Mouse (Mus musculus) liver, embryonic 15.5 days (tissue): ENCODE data around the gene Ankrd11. TPM values are rescaled to one million over a fixed set of nuclear protein-coding genes. Genes with fewer than 3 reads are reported as not detected.

ENCODE experiments used
- ATAC-seq: fragments of 200-750 bp; cut with Nextera tagmentation; 2 replicates; pipeline ENCODE4 v1.8.0; 2017; ENCODE audit warnings: moderate number of reproducible peaks, mild to moderate bottlenecking, moderate library complexity; ENCODE audit not compliant: insufficient read depth
- H3K27ac ChIP-seq: fragments of 300-500 bp; sonication (generic); replicated peaks from 2 replicates; pipeline ENCODE4 v1.5.1; 2015; ENCODE audit warnings: mild to moderate bottlenecking, inconsistent platforms
- H3K27me3 ChIP-seq: fragments of 300-500 bp; sonication (generic); 2 replicates; pipeline ENCODE4 v1.6.1; 2015; ENCODE audit warnings: mild to moderate bottlenecking, inconsistent platforms
- H3K36me3 ChIP-seq: fragments of 300-500 bp; sonication (generic); replicated peaks from 2 replicates; pipeline ENCODE4 v1.6.1; 2015; ENCODE audit warnings: moderate library complexity, mild to moderate bottlenecking, inconsistent platforms
- H3K4me1 ChIP-seq: fragments of 300-500 bp; sonication (generic); replicated peaks from 2 replicates; pipeline ENCODE4 v1.6.1; 2015; ENCODE audit warnings: inconsistent platforms
- H3K4me2 ChIP-seq: fragments of 300-500 bp; sonication (generic); 2 replicates; pipeline ENCODE4 v1.6.1; 2015; ENCODE audit warnings: moderate library complexity, mild to moderate bottlenecking, inconsistent platforms
- H3K4me3 ChIP-seq: fragments of 300-500 bp; sonication (generic); replicated peaks from 2 replicates; pipeline ENCODE4 v1.5.1; 2015; ENCODE audit warnings: mild to moderate bottlenecking, inconsistent platforms
- H3K9ac ChIP-seq: fragments of 300-500 bp; sonication (generic); 2 replicates; pipeline ENCODE4 v1.6.1; 2015; ENCODE audit warnings: moderate library complexity, mild to moderate bottlenecking, inconsistent platforms
- H3K9me3 ChIP-seq: fragments of 300-500 bp; sonication (generic); replicated peaks from 2 replicates; pipeline ENCODE4 v1.6.1; 2016; ENCODE audit warnings: inconsistent platforms
- WGBS: fragments of 180-500 bp; shearing (Covaris S2); methylation state at CpG from one replicate; pipeline ENCODE4 v1.1.7; 2015; ENCODE audit warnings: mixed read lengths; ENCODE audit not compliant: insufficient replicate concordance; 5-methylcytosine and 5-hydroxymethylcytosine counted together
- polyA plus RNA-seq: library from polyadenylated mRNA; unstranded; fragments of >200 nt; fragmentation: Nextera tagmentation; extraction: Ambion mirVana; gene quantifications from 2 replicates; pipeline ENCODE4 v1.2.1, GENCODE M21; 2015

Gene Ankrd11
- polyA plus RNA-seq: 18.1 and 20.8 TPM in 2 replicates

DNA sequence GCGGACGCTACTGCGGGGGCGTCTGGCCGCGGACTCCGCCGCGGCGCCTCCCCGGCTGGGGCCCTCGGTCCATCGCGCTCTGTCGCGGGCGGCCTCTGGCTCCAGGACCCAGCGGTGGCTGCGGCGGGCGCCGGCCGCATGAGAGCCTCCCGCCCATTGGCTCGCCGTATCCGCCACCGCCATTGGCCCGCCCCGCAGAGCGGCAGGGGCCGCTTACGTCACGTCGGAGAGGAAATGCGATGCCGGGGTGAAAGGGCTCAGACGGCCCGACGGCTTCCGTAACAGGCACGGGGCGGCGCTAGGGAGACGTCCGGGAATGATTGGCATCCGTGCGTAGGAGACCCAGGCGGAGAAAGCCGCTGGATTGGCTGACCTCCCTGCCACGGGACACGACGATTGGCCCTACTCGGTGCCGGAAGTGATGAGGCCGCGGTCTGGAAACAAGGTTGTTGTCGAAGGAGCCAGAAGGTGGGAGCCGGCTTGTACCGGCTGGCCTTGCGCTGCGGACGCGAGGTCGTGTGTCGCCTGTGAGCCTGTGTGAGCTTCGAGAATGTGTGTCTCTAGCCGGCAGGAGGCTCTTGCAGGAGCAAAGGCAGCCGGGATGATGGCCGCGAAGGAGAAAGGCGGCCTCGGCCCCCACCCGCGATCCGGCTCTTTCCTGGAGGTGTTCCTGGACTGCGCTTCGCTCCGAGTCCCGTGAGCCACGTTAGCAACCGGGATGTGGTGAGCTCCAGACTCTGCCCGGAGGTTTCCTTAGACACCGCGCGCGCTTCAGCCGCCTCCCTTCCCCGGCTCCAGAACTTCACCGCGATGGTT lies at the start of gene Ankrd11:
Ankrd11 (minus strand) TSS at position 120 of the 816 bp plus-strand sequence.
- Histone ChIP-seq H3K4me2 (peak within 1 kb of the TSS; percentile 84), H3K4me3 (peak within 1 kb of the TSS; percentile 100), H3K36me3 (peaks cover 3% of the 10 kb centered on the region; the same call in 1 of the 2 replicates), H3K9me3 (no peaks in the 10 kb centered on the region), H3K4me1 (peaks cover 57% of the 10 kb centered on the region), H3K27me3 (no peaks in the 10 kb centered on the region), H3K9ac (peak within 1 kb of the TSS; percentile 100), H3K27ac (peak within 1 kb of the TSS; percentile 100)
- ATAC-seq: peak; percentile 96
- under 1% methylated on average over 75 of the region's 91 CpGs for WGBS

DNA sequence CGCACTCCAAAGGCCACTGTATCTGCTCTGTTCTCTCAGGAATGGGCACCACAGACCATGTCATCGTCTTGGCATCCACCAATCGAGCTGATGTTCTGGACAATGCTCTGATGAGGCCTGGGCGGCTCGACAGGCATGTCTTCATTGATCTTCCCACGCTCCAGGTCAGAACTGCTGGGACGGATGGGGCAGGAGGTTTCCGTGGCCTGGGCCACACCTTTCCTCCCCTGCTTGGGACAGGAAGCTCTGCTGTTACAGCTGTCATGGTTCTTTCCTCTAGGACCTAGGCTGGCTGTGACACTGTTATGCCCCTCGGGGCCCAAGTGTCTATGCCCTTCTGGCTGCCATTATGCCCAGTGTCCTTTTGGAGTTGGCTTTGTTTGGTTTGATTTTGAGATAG lies 45.2 kb upstream of the Ankrd11 start:
- Histone ChIP-seq H3K9me3 (no peaks in the 10 kb centered on the region), H3K4me3 (no peak overlapping the region), H3K4me2 (no peak overlapping the region), H3K4me1 (no peaks in the 10 kb centered on the region), H3K9ac (no peak overlapping the region), H3K27ac (no peak overlapping the region), H3K27me3 (no peaks in the 10 kb centered on the region), H3K36me3 (peaks cover 93% of the 10 kb centered on the region)
- 80% methylated on average over 9 of the region's 9 CpGs for WGBS
- ATAC-seq: no peak

DNA sequence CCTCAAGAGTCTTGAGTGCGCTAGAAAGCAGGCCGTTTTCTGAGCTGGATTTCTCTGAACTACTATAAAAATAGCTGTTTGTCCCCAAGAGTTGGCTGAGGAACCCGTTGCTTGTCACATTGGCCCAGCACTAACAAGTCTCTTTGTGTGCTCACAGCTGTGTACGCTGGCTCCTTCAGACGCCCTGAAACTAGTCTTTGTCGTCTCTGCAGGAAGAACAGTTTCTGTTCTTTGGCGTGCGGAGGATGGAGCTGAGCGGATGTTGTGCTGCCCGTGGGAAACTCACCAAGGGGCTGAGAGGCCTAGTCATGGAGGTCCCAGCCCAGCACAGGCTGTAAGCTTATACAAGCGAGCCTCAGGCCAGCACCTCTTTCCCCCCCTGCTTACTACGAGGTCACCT lies 41.5 kb upstream of the Ankrd11 start:
- no peak overlapping the region for H3K9ac ChIP-seq
- no peaks in the 10 kb centered on the region for H3K4me1 ChIP-seq
- no peaks in the 10 kb centered on the region for H3K9me3 ChIP-seq
- 83% methylated on average over 12 of the region's 12 CpGs for WGBS
- no peak overlapping the region for H3K4me3 ChIP-seq
- no peak overlapping the region for H3K4me2 ChIP-seq
- H3K27ac ChIP-seq: no peak overlapping the region
- H3K27me3 ChIP-seq: no peaks in the 10 kb centered on the region
- H3K36me3 ChIP-seq: peaks cover 89% of the 10 kb centered on the region
- ATAC-seq: no peak

DNA sequence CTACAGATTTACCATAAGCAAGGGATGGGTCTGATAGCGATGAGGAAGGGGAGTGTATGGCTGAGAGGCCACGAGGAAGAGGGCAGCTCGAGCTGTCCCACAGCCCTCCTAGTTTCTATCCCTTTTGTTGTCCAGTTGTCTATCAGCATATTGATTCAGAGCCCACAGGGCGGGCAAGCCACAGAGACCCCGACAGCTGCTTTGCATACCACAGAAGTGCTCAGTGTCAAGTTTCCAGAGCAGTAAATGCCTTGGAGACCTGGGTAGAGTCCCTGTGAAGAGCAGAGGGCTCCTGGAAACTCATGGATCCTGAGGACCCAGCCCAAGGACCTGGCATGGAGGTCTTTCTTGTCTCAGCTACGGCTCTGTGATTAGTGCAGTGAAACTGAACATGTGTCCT lies 40.9 kb upstream of the Ankrd11 start:
- no peak overlapping the region for H3K4me3 ChIP-seq
- H3K27ac ChIP-seq: no peak overlapping the region
- H3K4me1 ChIP-seq: 0 out of 2 replicates have a peak, but pooled peaks cover under 1% of the 10 kb centered on the region
- peaks cover 89% of the 10 kb centered on the region for H3K36me3 ChIP-seq
- H3K9me3 ChIP-seq: no peaks in the 10 kb centered on the region
- no peak for ATAC-seq
- 75% methylated on average over 6 of the region's 6 CpGs for WGBS
- H3K4me2 ChIP-seq: no peak overlapping the region
- no peak overlapping the region for H3K9ac ChIP-seq
- no peaks in the 10 kb centered on the region for H3K27me3 ChIP-seq

DNA sequence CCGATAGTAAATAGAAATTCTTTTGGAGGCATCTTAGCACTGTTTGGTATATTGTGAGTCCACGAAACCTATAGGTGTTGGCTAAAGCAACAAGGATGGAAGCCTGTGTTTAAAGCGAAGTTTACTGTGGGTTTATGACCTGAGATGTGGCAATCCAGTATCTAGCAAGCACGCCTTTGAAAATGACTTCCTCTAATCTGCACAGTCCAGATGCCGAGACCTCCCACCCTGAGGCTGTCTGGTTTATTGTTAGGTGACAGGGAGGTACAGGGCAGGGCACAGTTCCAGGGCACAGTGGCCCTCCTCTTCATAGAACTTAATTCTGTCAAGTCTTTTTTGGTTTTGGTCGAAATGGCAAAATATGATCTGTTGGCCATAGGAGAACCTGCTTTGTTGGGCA lies 35.1 kb upstream of the Ankrd11 start:
- peaks cover 89% of the 10 kb centered on the region for H3K36me3 ChIP-seq
- H3K27me3 ChIP-seq: no peaks in the 10 kb centered on the region
- peaks cover 15% of the 10 kb centered on the region; the same call in 1 of the 2 replicates for H3K4me1 ChIP-seq
- 54% methylated on average over 6 of the region's 6 CpGs for WGBS
- H3K4me2 ChIP-seq: no peak overlapping the region
- H3K9ac ChIP-seq: no peak overlapping the region
- 0 out of 2 replicates have a peak, but pooled peaks have one; percentile 49 for ATAC-seq
- no peaks in the 10 kb centered on the region for H3K9me3 ChIP-seq
- no peak overlapping the region for H3K4me3 ChIP-seq
- no peak overlapping the region for H3K27ac ChIP-seq

DNA sequence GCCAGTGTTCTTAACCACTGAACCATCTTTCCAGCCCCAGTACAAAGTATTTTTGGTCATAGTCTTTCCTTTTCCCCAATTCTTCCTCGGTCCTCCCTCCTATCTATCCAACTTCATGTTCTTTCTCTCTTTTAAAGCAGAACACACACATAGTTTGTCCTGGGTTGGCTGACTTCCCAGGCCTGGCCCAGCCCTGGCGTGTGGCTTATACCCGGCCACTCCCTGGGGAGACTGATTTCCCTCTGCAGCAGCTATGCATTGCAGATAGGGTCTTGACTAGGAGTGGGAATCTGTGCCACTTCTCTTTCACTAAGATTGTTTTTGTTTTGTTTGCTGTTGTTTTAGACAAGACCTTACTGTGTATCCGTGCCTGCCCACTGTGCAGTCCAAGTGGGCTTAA lies 29.1 kb upstream of the Ankrd11 start:
- Histone ChIP-seq H3K4me3 (no peak overlapping the region), H3K27ac (no peak overlapping the region), H3K4me2 (no peak overlapping the region), H3K36me3 (peaks cover 65% of the 10 kb centered on the region), H3K27me3 (no peaks in the 10 kb centered on the region), H3K4me1 (peaks cover 13% of the 10 kb centered on the region), H3K9ac (no peak overlapping the region), H3K9me3 (no peaks in the 10 kb centered on the region)
- WGBS: 70% methylated on average over 4 of the region's 4 CpGs
- no peak for ATAC-seq

DNA sequence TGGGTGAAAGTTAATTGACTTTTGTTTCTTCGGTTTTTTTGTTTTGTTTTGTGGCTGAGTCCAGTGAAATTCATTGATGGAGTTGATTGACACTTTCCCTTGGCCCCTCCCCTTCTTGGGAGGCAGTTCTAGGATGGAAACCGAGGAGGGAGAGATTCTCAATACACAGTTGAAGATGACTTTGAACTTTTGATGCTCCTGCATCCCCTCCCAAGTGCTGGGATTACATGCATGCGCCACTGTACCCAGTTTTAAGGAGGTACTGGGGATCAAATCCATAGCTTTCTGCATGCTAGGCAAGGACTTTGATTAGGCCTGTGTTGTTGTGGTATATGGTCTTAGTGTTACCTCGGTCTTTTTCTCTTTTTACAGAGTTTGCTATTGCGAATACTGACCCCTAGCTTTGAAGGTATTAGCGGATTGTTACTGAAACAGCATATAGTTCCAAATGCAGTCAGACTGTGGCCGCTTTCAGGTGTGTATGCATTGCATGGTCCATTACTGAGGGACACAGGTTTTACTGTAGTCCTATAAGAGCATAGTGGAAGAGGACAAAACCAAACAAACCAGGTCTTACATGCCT lies 24.1 kb upstream of the Ankrd11 start:
- peak overlapping the region; percentile 95 for H3K27ac ChIP-seq
- H3K4me3 ChIP-seq: peak overlapping the region; percentile 97
- H3K4me1 ChIP-seq: peaks cover 36% of the 10 kb centered on the region
- H3K36me3 ChIP-seq: peaks cover 23% of the 10 kb centered on the region
- 32% methylated on average over 7 of the region's 7 CpGs for WGBS
- H3K9me3 ChIP-seq: no peaks in the 10 kb centered on the region
- peak overlapping the region; percentile 82 for H3K4me2 ChIP-seq
- H3K9ac ChIP-seq: peak overlapping the region; percentile 96
- ATAC-seq: no peak
- no peaks in the 10 kb centered on the region for H3K27me3 ChIP-seq

DNA sequence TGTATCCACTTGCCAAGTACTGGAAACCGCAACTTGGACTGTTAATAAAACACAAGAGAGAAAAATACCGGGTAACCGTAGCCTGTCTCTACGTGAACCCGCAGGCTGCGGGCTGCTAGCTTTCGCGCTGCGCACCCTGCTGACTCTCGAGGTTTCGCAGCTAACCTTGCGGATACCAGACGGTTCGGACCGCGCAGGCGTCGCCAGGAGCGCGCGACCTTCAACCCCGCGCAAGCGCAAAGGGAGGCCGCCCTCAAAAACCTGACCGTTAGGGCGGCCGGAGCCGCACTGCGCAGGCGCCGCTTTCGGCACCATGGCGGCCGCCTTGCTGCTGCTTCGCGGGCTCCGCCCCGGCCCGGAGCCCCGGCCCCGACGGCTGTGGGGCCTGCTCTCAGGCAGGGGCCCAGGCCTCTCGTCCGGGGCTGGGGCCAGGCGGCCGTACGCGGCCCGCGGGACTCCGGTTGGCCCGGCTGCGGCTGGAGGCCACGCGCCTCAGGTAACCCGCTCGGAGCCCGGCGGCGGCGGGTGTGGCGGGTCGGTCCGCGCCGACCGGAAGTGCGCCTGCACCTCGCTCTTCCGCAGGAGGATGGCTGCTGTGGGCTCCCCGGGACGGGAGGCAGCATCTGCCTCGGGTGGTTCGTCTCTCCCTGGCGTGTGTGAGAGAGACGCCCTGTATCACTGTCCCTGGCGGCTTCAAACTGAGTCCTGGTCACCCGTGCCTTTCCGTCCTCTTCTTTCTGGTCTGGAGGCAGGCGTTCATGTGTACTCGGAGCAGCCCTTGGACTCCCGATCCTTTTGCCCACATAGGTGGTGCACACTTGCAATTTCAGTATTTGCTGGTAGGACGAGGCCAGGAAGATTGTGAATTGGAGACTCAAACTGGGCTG lies 23.4 kb upstream of the Ankrd11 start:
- peak overlapping the region; percentile 97 for H3K4me3 ChIP-seq
- under 1% methylated on average over 84 of the region's 84 CpGs for WGBS

DNA sequence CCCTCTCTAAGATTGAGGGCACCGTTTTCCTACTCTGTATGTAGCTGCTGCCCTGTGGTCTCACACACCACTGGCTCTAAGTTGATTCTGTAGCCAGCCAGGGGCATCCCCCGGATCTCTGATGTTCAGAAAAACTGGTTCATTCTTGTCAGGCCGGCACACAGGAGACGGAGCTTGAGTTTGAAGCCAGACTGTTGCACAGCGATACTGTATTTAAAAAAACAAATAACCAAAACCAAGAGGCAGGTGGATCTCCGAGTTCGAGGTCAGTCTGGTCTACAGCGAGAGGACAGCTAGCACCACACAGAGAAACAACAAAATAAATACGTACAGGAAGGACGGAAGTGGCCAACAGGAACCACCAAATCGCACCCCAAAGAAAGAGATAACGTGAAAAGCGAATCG lies 22.7 kb upstream of the Ankrd11 start:
- peak overlapping the region; percentile 96 for H3K9ac ChIP-seq
- peak overlapping the region; percentile 97 for H3K4me3 ChIP-seq
- H3K36me3 ChIP-seq: peaks cover 15% of the 10 kb centered on the region
- under 1% methylated on average over 14 of the region's 14 CpGs for WGBS
- peak overlapping the region; percentile 95 for H3K27ac ChIP-seq
- H3K9me3 ChIP-seq: no peaks in the 10 kb centered on the region
- no peaks in the 10 kb centered on the region for H3K27me3 ChIP-seq
- peak overlapping the region; percentile 82 for H3K4me2 ChIP-seq
- peak; percentile 24 for ATAC-seq
- H3K4me1 ChIP-seq: peaks cover 36% of the 10 kb centered on the region

More for the DNA sequence above, 23.4 kb upstream of the Ankrd11 start:
- peak; percentile 98 for ATAC-seq
- Histone ChIP-seq H3K36me3 (peaks cover 18% of the 10 kb centered on the region), H3K27me3 (no peaks in the 10 kb centered on the region), H3K4me2 (peak overlapping the region; percentile 82), H3K4me1 (peaks cover 36% of the 10 kb centered on the region), H3K9ac (peak overlapping the region; percentile 96), H3K27ac (peak overlapping the region; percentile 95), H3K9me3 (no peaks in the 10 kb centered on the region)

DNA sequence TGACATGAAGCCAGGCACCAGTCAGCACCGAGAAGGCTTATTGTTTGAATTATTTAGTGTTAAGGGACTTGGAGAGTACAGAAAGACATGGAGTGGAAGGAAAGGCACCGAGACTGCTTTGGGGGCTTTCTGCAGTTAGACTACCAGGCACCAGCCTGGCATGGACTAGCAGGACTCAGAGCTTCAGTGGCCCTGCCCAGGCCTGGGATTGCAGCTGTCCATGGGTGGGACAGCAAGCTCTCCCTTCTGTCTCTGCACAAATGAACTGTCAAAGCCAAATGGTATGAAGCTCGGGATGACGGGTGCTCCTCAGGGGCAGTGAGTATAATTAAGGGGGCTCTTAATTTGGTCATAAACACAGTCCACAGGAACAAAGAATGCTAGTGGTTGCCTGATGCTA lies 22.0 kb upstream of the Ankrd11 start:
- 85% methylated on average over 4 of the region's 4 CpGs for WGBS
- H3K27ac ChIP-seq: peak overlapping the region; percentile 95; the same call in 1 of the 2 replicates
- peak overlapping the region; percentile 97 for H3K4me3 ChIP-seq
- peak overlapping the region; percentile 82 for H3K4me2 ChIP-seq
- peaks cover 13% of the 10 kb centered on the region for H3K36me3 ChIP-seq
- H3K27me3 ChIP-seq: no peaks in the 10 kb centered on the region
- no peak for ATAC-seq
- peak overlapping the region; percentile 96; the same call in 1 of the 2 replicates for H3K9ac ChIP-seq
- H3K9me3 ChIP-seq: no peaks in the 10 kb centered on the region
- H3K4me1 ChIP-seq: peaks cover 36% of the 10 kb centered on the region
